Mouse (Mus musculus) C2C12 (cell line): Measurements from ENCODE around the gene Pelp1.

Source experiments
- CEBPB ChIP-seq: IDR thresholded peaks from one replicate; pipeline ENCODE4 v1.6.1; 2011; ENCODE audit warnings: low read depth, mild to moderate bottlenecking, control low read depth, moderate library complexity
- CTCF ChIP-seq: IDR thresholded peaks from one replicate; pipeline ENCODE4 v1.5.1; 2011; ENCODE audit not compliant: control insufficient read depth, insufficient read depth, insufficient read length

DNA sequence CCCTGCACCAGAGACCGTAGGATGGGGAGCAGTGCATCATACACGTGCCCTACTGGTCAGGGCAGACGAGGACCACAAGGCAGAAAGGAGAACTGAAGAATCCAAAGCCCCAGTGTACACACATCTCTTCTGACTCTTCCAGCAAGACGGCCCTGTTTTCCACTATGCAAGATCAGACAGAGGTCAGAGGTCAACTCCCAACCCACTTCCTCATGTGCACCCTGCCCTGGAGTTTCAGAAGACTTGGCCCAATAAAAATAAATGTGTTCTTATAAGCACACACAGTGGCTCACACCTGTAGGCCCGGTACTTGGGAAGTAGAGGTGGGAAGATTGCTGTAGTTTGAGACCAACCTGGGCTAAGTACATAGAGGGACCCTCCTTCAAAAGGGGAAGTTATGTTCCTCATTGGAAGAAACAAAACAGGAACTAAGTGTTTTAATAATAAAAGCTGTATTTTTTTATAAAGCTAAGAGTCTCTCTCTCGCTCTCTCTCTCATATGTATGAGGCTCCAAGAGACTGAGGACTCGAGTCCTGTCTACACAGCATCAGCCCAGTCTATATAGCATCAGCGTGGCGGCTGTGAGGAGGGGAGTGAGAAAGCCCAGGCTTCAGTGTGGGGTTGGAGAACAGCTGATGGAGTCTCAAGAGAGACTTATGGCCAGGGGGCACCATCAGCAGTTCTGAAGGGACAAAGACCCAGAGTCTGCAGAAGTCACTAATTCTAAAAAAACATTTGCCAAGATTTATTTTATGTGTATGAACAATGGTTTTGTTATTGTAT lies 43.6 kb upstream of the Pelp1 start:
- TF ChIP-seq CTCF (no peak), CEBPB (no peak)
